Comparison of ENCODE assay signal across 19 mouse cellular contexts in genomic region chr6:88756992-88757391, GRCm38 (mm10). TPM values are rescaled to one million over a fixed set of nuclear protein-coding genes. Genes with fewer than 3 reads are reported as not detected.
A peak's percentile ranks its signal among the peaks of the same experiment; 100 is the strongest.
DNase-seq lines count a peak whose midpoint lies in the region; ATAC-seq and TF ChIP-seq lines count a peak whose summit lies in the region.
"Had no signal": no experiment of that assay in that cellular context is flagged by ENCODE, and none has a peak within 500 bp of the region (broad histone marks: within the 10 kb centered on the region; RNA-seq: fewer than 3 reads in every experiment).

No protein-coding gene starts in this region.

- TF ChIP-seq EP300 in CH12.LX (IDR thresholded peaks at IDR 0.05; ENCODE audit: low read length), result peak; percentile 71

- no peak overlapping the region for H3K4me3 ChIP-seq in liver, embryonic 12.5 days
- H3K4me3 ChIP-seq in liver, embryonic 11.5 days (ENCODE audit: low read depth, low read length), result no peak overlapping the region
- no peak overlapping the region for H3K4me3 ChIP-seq in CH12.LX (replicated peaks in 1 of 3; ENCODE audit: low read depth in 2 of 3, low read length in 2 of 3, poor library complexity in 1 of 3)
- H3K4me3 ChIP-seq in intestine, embryonic 15.5 days (replicated peaks), result no peak overlapping the region
- H3K4me3 ChIP-seq: erythroblast, embryonic 14.5 days; heart, embryonic 13.5 days; limb, embryonic 10.5 days had no signal

- H3K9ac ChIP-seq in liver, embryonic 12.5 days, result no peak overlapping the region
- H3K9ac ChIP-seq in liver, embryonic 11.5 days (ENCODE audit: low read depth, low read length), result no peak overlapping the region
- H3K9ac ChIP-seq in CH12.LX (ENCODE audit: insufficient read depth, low read depth), result peak overlapping the region; percentile 24; the same call in 1 of the 2 replicates
- no peak overlapping the region for H3K9ac ChIP-seq in intestine, embryonic 15.5 days
- H3K9ac ChIP-seq: heart, embryonic 13.5 days; lung, embryonic 14.5 days had no signal

- H3K27ac ChIP-seq in liver, embryonic 12.5 days, result peak overlapping the region; percentile 95
- no peak overlapping the region for H3K27ac ChIP-seq in liver, embryonic 11.5 days (ENCODE audit: low read depth, low read length)
- H3K27ac ChIP-seq in CH12.LX (ENCODE audit: insufficient read depth, low read depth), result peak overlapping the region; percentile 88
- H3K27ac ChIP-seq in intestine, embryonic 15.5 days, result no peak overlapping the region
- H3K27ac ChIP-seq: heart, embryonic 13.5 days; hindbrain, postnatal 0 days; limb, embryonic 10.5 days had no signal

- no peak; the same call in 1 of the 2 replicates for TF ChIP-seq RAD21 in CH12.LX (IDR thresholded peaks at IDR 0.05; ENCODE audit: low read depth, low read length)

- H3K4me2 ChIP-seq in liver, embryonic 12.5 days, result no peak overlapping the region
- H3K4me2 ChIP-seq in liver, embryonic 11.5 days, result no peak overlapping the region
- H3K4me2 ChIP-seq in CH12.LX (ENCODE audit: insufficient read depth, low read depth, poor library complexity, severe bottlenecking), result peak overlapping the region; percentile 69
- H3K4me2 ChIP-seq in intestine, embryonic 15.5 days (replicated peaks), result no peak overlapping the region
- H3K4me2 ChIP-seq: heart, embryonic 13.5 days; lung, embryonic 14.5 days had no signal

- H3K36me3 ChIP-seq in liver, embryonic 12.5 days, result peaks cover 11% of the 10 kb centered on the region; the same call in 1 of the 2 replicates
- no peaks in the 10 kb centered on the region for H3K36me3 ChIP-seq in liver, embryonic 11.5 days (ENCODE audit: control insufficient read depth, insufficient read depth, low read length)
- H3K36me3 ChIP-seq in CH12.LX (replicated peaks in 1 of 2; ENCODE audit: control insufficient read depth in 1 of 2, insufficient read depth in 1 of 2, low read length in 1 of 2), result peaks cover 14 to 84% of the 10 kb centered on the region in 2 experiments
- no peaks in the 10 kb centered on the region for H3K36me3 ChIP-seq in intestine, embryonic 15.5 days
- H3K36me3 ChIP-seq: G1E; heart, embryonic 13.5 days; limb, embryonic 10.5 days had no signal

- DNase-seq in liver, embryonic 11.5 days (ENCODE audit: low spot score), result no peak
- DNase-seq in CH12.LX (ENCODE audit: extremely low read depth), result peak; percentile 68
- DNase-seq in induced T-regulatory cell, adult 2 months (ENCODE audit: low read depth), result peak; percentile 6
- no peak for DNase-seq in adrenal gland, postnatal 14 days
- DNase-seq: cerebellum, adult 2 months; heart, postnatal 4 days; kidney, adult 8-10 months; layer of hippocampus, postnatal 36 days; lung, embryonic 14.5 days; thymus, postnatal 25 days had no signal

- TF ChIP-seq CTCF in CH12.LX (conservative IDR thresholded peaks at IDR 0.05 in 1 of 2, IDR thresholded peaks at IDR 0.05 in 1 of 2; ENCODE audit: low read depth in 2 of 2, low read length in 2 of 2), result no peak

- TF ChIP-seq POLR2A in CH12.LX (IDR thresholded peaks at IDR 0.05; ENCODE audit: low read depth, low read length), result no peak

- 73% methylated on average over 4 of the region's 4 CpGs for WGBS in liver, embryonic 12.5 days (ENCODE audit: insufficient replicate concordance)
- 78% methylated on average over 4 of the region's 4 CpGs for WGBS in liver, embryonic 11.5 days
- WGBS in intestine, embryonic 15.5 days, result 66% methylated on average over 4 of the region's 4 CpGs

- ATAC-seq in liver, embryonic 12.5 days, result no peak
- no peak for ATAC-seq in liver, embryonic 11.5 days (replicated peaks; ENCODE audit: low FRiP score)
- ATAC-seq in neutrophil, adult 5-6 weeks (ENCODE audit: extremely low read depth, insufficient number of reproducible peaks, low FRiP score, poor library complexity, severe bottlenecking), result peak; percentile 37
- ATAC-seq in intestine, embryonic 15.5 days, result no peak
- ATAC-seq: forebrain, embryonic 14.5 days; hindbrain, postnatal 0 days had no signal

- dilution Hi-C loops in CH12.LX (cut with MboI; ENCODE audit: extremely low pct_ligation_motif_present, extremely low pct_unique_long_range_greater_than_20kb, low sequenced_read_pairs), result no loop called here

- H3K4me1 ChIP-seq in liver, embryonic 12.5 days, result peaks cover 94% of the 10 kb centered on the region
- peaks cover 44% of the 10 kb centered on the region for H3K4me1 ChIP-seq in liver, embryonic 11.5 days (replicated peaks; ENCODE audit: control insufficient read depth, insufficient read depth, low read length)
- peaks cover 63 to 100% of the 10 kb centered on the region in 2 experiments for H3K4me1 ChIP-seq in CH12.LX (ENCODE audit: control insufficient read depth in 1 of 2, insufficient read depth in 2 of 2)
- peaks cover 52% of the 10 kb centered on the region for H3K4me1 ChIP-seq in intestine, embryonic 15.5 days (replicated peaks)

- in situ Hi-C loops in CH12.LX (cut with MboI; ENCODE audit: low pct_ligation_motif_present, low pct_unique_long_range_greater_than_20kb, low sequenced_read_pairs), result no loop called here

- H3K27me3 ChIP-seq in liver, embryonic 12.5 days (replicated peaks), result no peaks in the 10 kb centered on the region
- no peaks in the 10 kb centered on the region for H3K27me3 ChIP-seq in liver, embryonic 11.5 days (replicated peaks; ENCODE audit: control insufficient read depth, insufficient read depth, low read length)
- H3K27me3 ChIP-seq in CH12.LX (replicated peaks), result no peaks in the 10 kb centered on the region
- no peaks in the 10 kb centered on the region for H3K27me3 ChIP-seq in intestine, embryonic 15.5 days (replicated peaks)
- H3K27me3 ChIP-seq: heart, embryonic 13.5 days had no signal

- no peaks in the 10 kb centered on the region for H3K9me3 ChIP-seq in liver, embryonic 12.5 days (replicated peaks)
- no peaks in the 10 kb centered on the region for H3K9me3 ChIP-seq in liver, embryonic 11.5 days (ENCODE audit: control insufficient read depth, low read length)
- H3K9me3 ChIP-seq in CH12.LX (replicated peaks; ENCODE audit: low read length), result no peaks in the 10 kb centered on the region
- no peaks in the 10 kb centered on the region for H3K9me3 ChIP-seq in intestine, embryonic 15.5 days
- H3K9me3 ChIP-seq: G1E; heart, embryonic 13.5 days; limb, embryonic 10.5 days had no signal

- H3K79me2 ChIP-seq in CH12.LX (replicated peaks; ENCODE audit: control insufficient read depth, extremely low read depth, insufficient read depth, poor library complexity, severe bottlenecking), result peaks cover 84% of the 10 kb centered on the region

TF ChIP-seq in CH12.LX, 34 proteins besides CTCF, POLR2A, EP300 and RAD21 (continues in another document):
- TF ChIP-seq PAX5 (IDR thresholded peaks at IDR 0.05; ENCODE audit: low read length) (no peak), MXI1 (IDR thresholded peaks at IDR 0.05; ENCODE audit: low read depth, low read length) (no peak), NRF1 (IDR thresholded peaks at IDR 0.05; ENCODE audit: low read depth, low read length) (no peak), ZKSCAN1 (IDR thresholded peaks at IDR 0.05; ENCODE audit: borderline replicate concordance, low read depth, low read length) (no peak), JUN (IDR thresholded peaks at IDR 0.05; ENCODE audit: insufficient read depth, low read depth, low read length) (no peak), TCF12 (IDR thresholded peaks at IDR 0.05; ENCODE audit: low read depth, low read length) (peak; percentile 28; the same call in 1 of the 2 replicates), JUND (conservative IDR thresholded peaks at IDR 0.05; ENCODE audit: low read depth, low read length) (no peak), IRF4 (IDR thresholded peaks at IDR 0.05; ENCODE audit: low read depth, low read length) (peak; percentile 58; the same call in 1 of the 2 replicates), RCOR1 (conservative IDR thresholded peaks at IDR 0.05; ENCODE audit: low read depth, low read length) (peak; percentile 7; the same call in 1 of the 2 replicates), HCFC1 (IDR thresholded peaks at IDR 0.05; ENCODE audit: low read depth, low read length) (no peak), ZNF384 (IDR thresholded peaks at IDR 0.05; ENCODE audit: low read depth, low read length) (no peak), E2F4 (IDR thresholded peaks at IDR 0.05; ENCODE audit: insufficient replicate concordance, low read depth, low read length) (no peak), USF2 (conservative IDR thresholded peaks at IDR 0.05; ENCODE audit: low read depth, low read length) (no peak), ZC3H11A (IDR thresholded peaks at IDR 0.05; ENCODE audit: low read depth, low read length) (no peak), ZMIZ1 (IDR thresholded peaks at IDR 0.05; ENCODE audit: low read depth, low read length) (no peak), ELF1 (IDR thresholded peaks at IDR 0.05; ENCODE audit: low read depth, low read length) (no peak), TBP (conservative IDR thresholded peaks at IDR 0.05; ENCODE audit: low read depth, low read length) (no peak), MAZ (IDR thresholded peaks at IDR 0.05; ENCODE audit: low read depth, low read length) (no peak), CHD1 (IDR thresholded peaks at IDR 0.05; ENCODE audit: low read depth, low read length) (no peak), CHD2 (IDR thresholded peaks at IDR 0.05; ENCODE audit: low read length) (no peak), POLR2AphosphoS2 (IDR thresholded peaks at IDR 0.05; ENCODE audit: low read depth, low read length) (no peak), SIN3A (IDR thresholded peaks at IDR 0.05; ENCODE audit: low read length) (peak; percentile 71), SMC3 (IDR thresholded peaks at IDR 0.05; ENCODE audit: low read depth, low read length) (no peak), ETS1 (conservative IDR thresholded peaks at IDR 0.05; ENCODE audit: low read depth, low read length) (peak; percentile 78), MYC (IDR thresholded peaks at IDR 0.05; ENCODE audit: low read depth, low read length) (0 out of 2 replicates have a peak, but pooled peaks have one; percentile 9), MAX (IDR thresholded peaks at IDR 0.05; ENCODE audit: low read length) (0 out of 2 replicates have a peak, but pooled peaks have one; percentile 28), MEF2A (IDR thresholded peaks at IDR 0.05; ENCODE audit: borderline replicate concordance, low read depth, low read length) (peak; percentile 41; the same call in 1 of the 2 replicates), BHLHE40 (IDR thresholded peaks at IDR 0.05; ENCODE audit: low read depth, low read length) (peak; percentile 88)

RNA-seq across cellular contexts. Expression of gene Mgll, which starts 32.8 kb away (rescaled TPM):
- polyA plus RNA-seq in liver, embryonic 12.5 days (2016; fragmentation: Nextera tagmentation; extraction: Ambion mirVana), result 46.4 and 47.7 TPM in 2 replicates
- 17.3 and 22.2 TPM in 2 replicates for polyA plus RNA-seq in liver, embryonic 11.5 days (2014; fragmentation: Nextera tagmentation; extraction: Ambion mirVana)
- 81.1 and 95.6 TPM in 2 replicates for total RNA-seq in CH12.LX (2012; rRNA removed)
- total RNA-seq in CH12.LX (2014; rRNA removed), result 57.7 and 60.8 TPM in 2 replicates
- 66.6 and 76.5 TPM in 2 replicates for polyA plus RNA-seq in CH12.LX (2012; ENCODE audit: insufficient read length, low read depth)
- 4.9 and 5.6 TPM in 2 replicates for total RNA-seq in neutrophil, adult 5-6 weeks (2017)
- polyA plus RNA-seq in intestine, embryonic 15.5 days (2015; fragmentation: Nextera tagmentation; extraction: Ambion mirVana), result 71.6 and 75.9 TPM in 2 replicates
- 232 and 279 TPM in 2 replicates for total RNA-seq in adrenal gland, postnatal 14 days (2021)

Comparison
In these comparisons a context has a peak if more than half of its experiments do, and no peak if none do; other contexts are left out.
1. H3K27ac ChIP-seq: peak in liver, embryonic 12.5 days (single experiment) and CH12.LX (single experiment); none in liver, embryonic 11.5 days (single experiment) and intestine, embryonic 15.5 days (single experiment).
2. DNase-seq: peak in CH12.LX (single experiment) and induced T-regulatory cell, adult 2 months (single experiment); none in liver, embryonic 11.5 days (single experiment) and adrenal gland, postnatal 14 days (single experiment).